Mouse (Mus musculus) MEL (cell line): ENCODE measurements at regions not wholly inside any gene's neighbourhood (a gene's known extent, or its start where the extent isn't known, plus 50 kb on each side); places are given as distances from the start of the nearest gene placed in this dataset.
"Not testable (repeated sequence)": the region's sequence is repeated elsewhere in the genome, so short reads cannot be mapped to it uniquely, and the experiment has no call there.

Source experiments
- DNase-seq: peaks from one replicate; pipeline ENCODE4 v3.0.0; 2011; ENCODE audit warnings: low read depth, low spot score
- H3K27ac ChIP-seq: 2 replicates; pipeline ENCODE4 v1.5.1; 2012; ENCODE audit warnings: low read depth, mild to moderate bottlenecking, control low read depth, low read length, moderate library complexity; ENCODE audit not compliant: control insufficient read depth
- H3K27me3 ChIP-seq, 2 experiments: fragments of 150-350 bp in 1 of 2; sonication (generic) in 1 of 2; 2 replicates each; pipeline ENCODE4 v1.6.1; 2012; ENCODE audit warnings: low read length in 2 of 2, mild to moderate bottlenecking in 2 of 2, improper control_type of control experiment in 1 of 2, moderate library complexity in 1 of 2; ENCODE audit not compliant: insufficient read depth in 2 of 2, control insufficient read depth in 1 of 2
- H3K36me3 ChIP-seq, 2 experiments: 2 replicates each; pipeline ENCODE4 v1.6.1; 2012 to 2014; ENCODE audit warnings: low read length in 2 of 2, improper control_type of control experiment in 1 of 2, inconsistent platforms in 1 of 2, mild to moderate bottlenecking in 1 of 2; ENCODE audit not compliant: insufficient read depth in 2 of 2, control insufficient read depth in 1 of 2
- H3K4me1 ChIP-seq, 2 experiments: fragments of 150-350 bp in 1 of 2; sonication (generic) in 1 of 2; 2 replicates each; pipeline ENCODE4 v1.6.1; 2012; ENCODE audit warnings: low read length in 2 of 2, improper control_type of control experiment in 1 of 2, mild to moderate bottlenecking in 1 of 2; ENCODE audit not compliant: insufficient read depth in 2 of 2, control insufficient read depth in 1 of 2
- H3K4me3 ChIP-seq, 2 experiments: fragments of 150-350 bp in 1 of 2; sonication (generic) in 1 of 2; 2 replicates each; pipeline ENCODE4 v1.5.1; 2012; ENCODE audit warnings: low read depth in 2 of 2, low read length in 2 of 2, mild to moderate bottlenecking in 2 of 2, moderate library complexity in 2 of 2, control low read depth in 1 of 2, improper control_type of control experiment in 1 of 2; ENCODE audit not compliant: control insufficient read depth in 1 of 2, insufficient read depth in 1 of 2
- H3K79me2 ChIP-seq: 2 replicates; pipeline ENCODE4 v1.6.1; 2012; ENCODE audit warnings: mild to moderate bottlenecking, low read length, moderate library complexity; ENCODE audit not compliant: control insufficient read depth, poor library complexity, insufficient read depth
- H3K9ac ChIP-seq: 2 replicates; pipeline ENCODE4 v1.6.1; 2012; ENCODE audit warnings: low read depth, mild to moderate bottlenecking, control low read depth, low read length, moderate library complexity; ENCODE audit not compliant: control insufficient read depth, poor library complexity, severe bottlenecking
- H3K9me3 ChIP-seq: fragments of 150-350 bp; sonication (generic); replicated peaks from 2 replicates; pipeline ENCODE4 v1.6.1; 2012; ENCODE audit warnings: mild to moderate bottlenecking, low read length, improper control_type of control experiment, moderate library complexity; ENCODE audit not compliant: insufficient read depth
- BHLHE40 ChIP-seq: IDR thresholded peaks from 2 replicates; pipeline ENCODE4 v1.6.1; 2012; ENCODE audit warnings: low read depth, mild to moderate bottlenecking, inconsistent platforms, low read length, improper control_type of control experiment, borderline replicate concordance
- GATA1 ChIP-seq: IDR thresholded peaks from 2 replicates; pipeline ENCODE4 v1.6.1; 2011; ENCODE audit warnings: low read depth, low read length, improper control_type of control experiment
- JUND ChIP-seq: IDR thresholded peaks from 2 replicates; pipeline ENCODE4 v1.6.1; 2011; ENCODE audit warnings: low read depth, mild to moderate bottlenecking, improper control_type of control experiment, low read length
- MEF2A ChIP-seq: IDR thresholded peaks from 2 replicates; pipeline ENCODE4 v1.6.1; 2014; ENCODE audit warnings: low read depth, mild to moderate bottlenecking, inconsistent platforms, low read length, improper control_type of control experiment; ENCODE audit not compliant: poor library complexity, insufficient replicate concordance, severe bottlenecking; ENCODE audit errors: extremely low read depth
- MXI1 ChIP-seq: IDR thresholded peaks from 2 replicates; pipeline ENCODE4 v1.6.1; 2011; ENCODE audit warnings: mild to moderate bottlenecking, low read depth, low read length, improper control_type of control experiment
- MYB ChIP-seq: IDR thresholded peaks from 2 replicates; pipeline ENCODE4 v1.6.1; 2011; ENCODE audit warnings: mild to moderate bottlenecking, low read depth, low read length, improper control_type of control experiment
- MYC ChIP-seq: IDR thresholded peaks from 2 replicates; pipeline ENCODE4 v1.6.1; 2011; ENCODE audit warnings: low read depth, mild to moderate bottlenecking, low read length, improper control_type of control experiment, moderate library complexity
- POLR2A ChIP-seq, 2 experiments: IDR thresholded peaks; 2 replicates each; pipeline ENCODE4 v1.6.1; 2011 to 2012; ENCODE audit warnings: low read length in 2 of 2, mild to moderate bottlenecking in 2 of 2, control low read depth in 1 of 2, improper control_type of control experiment in 1 of 2, low read depth in 1 of 2, moderate library complexity in 1 of 2; ENCODE audit not compliant: control insufficient read depth in 1 of 2, insufficient read depth in 1 of 2, poor library complexity in 1 of 2
- POLR2AphosphoS5 ChIP-seq: IDR thresholded peaks from 2 replicates; pipeline ENCODE4 v1.6.1; 2012; ENCODE audit warnings: low read depth, borderline replicate concordance, mild to moderate bottlenecking, inconsistent platforms, low read length, moderate library complexity, mixed read lengths
- SMC3 ChIP-seq: IDR thresholded peaks from 2 replicates; pipeline ENCODE4 v1.6.1; 2011; ENCODE audit warnings: low read depth, low read length, improper control_type of control experiment
- TAL1 ChIP-seq: IDR thresholded peaks from 2 replicates; pipeline ENCODE4 v1.6.1; 2012; ENCODE audit warnings: mild to moderate bottlenecking, inconsistent platforms, low read length, moderate library complexity, mixed read lengths
- USF2 ChIP-seq, 2 experiments: IDR thresholded peaks; 2 replicates each; pipeline ENCODE4 v1.6.1; 2011 to 2012; ENCODE audit warnings: improper control_type of control experiment in 2 of 2, low read length in 2 of 2, borderline replicate concordance in 1 of 2, inconsistent platforms in 1 of 2, low read depth in 1 of 2, mild to moderate bottlenecking in 1 of 2; ENCODE audit not compliant: insufficient read depth in 1 of 2
- ZMIZ1 ChIP-seq: IDR thresholded peaks from 2 replicates; pipeline ENCODE4 v1.6.1; 2012; ENCODE audit warnings: low read depth, mild to moderate bottlenecking, inconsistent platforms, low read length, improper control_type of control experiment, moderate library complexity
- ZNF384 ChIP-seq: IDR thresholded peaks from 2 replicates; pipeline ENCODE4 v1.6.1; 2012; ENCODE audit warnings: low read depth, mild to moderate bottlenecking, inconsistent platforms, low read length, improper control_type of control experiment

- no peaks in the 10 kb centered on the region for H3K79me2 ChIP-seq
- no peak overlapping the region for H3K9ac ChIP-seq
- no peak for TF ChIP-seq JUND
- peaks cover 2 to 4% of the 10 kb centered on the region in 2 experiments for H3K27me3 ChIP-seq
- H3K4me1 ChIP-seq = no peaks in the 10 kb centered on the region
- no peaks in the 10 kb centered on the region for H3K9me3 ChIP-seq
- no peaks in the 10 kb centered on the region for H3K36me3 ChIP-seq
- H3K4me3 ChIP-seq = no peak overlapping the region
- no peak for DNase-seq
- H3K27ac ChIP-seq = no peak overlapping the region
Observed at GRCm38 (mm10) chr2:3864872-3865271, 152.6 kb upstream of the Frmd4a start.

- H3K9me3 ChIP-seq, H3K4me1 ChIP-seq, H3K27me3 ChIP-seq, H3K36me3 ChIP-seq, DNase-seq, H3K9ac ChIP-seq, H3K4me3 ChIP-seq, H3K27ac ChIP-seq, H3K79me2 ChIP-seq: not testable (repeated sequence)
Observed at GRCm38 (mm10) chr2:3866736-3867135, 150.8 kb upstream of the Frmd4a start.

- Histone ChIP-seq H3K36me3 (no peaks in the 10 kb centered on the region), H3K9me3 (no peaks in the 10 kb centered on the region), H3K4me1 (no peaks in the 10 kb centered on the region), H3K4me3 (no peak overlapping the region)
- DNase-seq = no peak
- TF ChIP-seq TAL1 (no peak), GATA1 (no peak), SMC3 (no peak), MXI1 (no peak), POLR2AphosphoS5 (no peak), ZNF384 (no peak), BHLHE40 (no peak), MEF2A (no peak), MYB (no peak), USF2 (IDR thresholded peaks at IDR 0.05; ENCODE audit: borderline replicate concordance in 1 of 2, insufficient read depth in 1 of 2, low read depth in 1 of 2, low read length in 2 of 2) (no peak), MYC (no peak), ZMIZ1 (no peak), POLR2A (IDR thresholded peaks at IDR 0.05; ENCODE audit: control insufficient read depth in 1 of 2, insufficient read depth in 1 of 2, low read depth in 1 of 2, low read length in 2 of 2, poor library complexity in 1 of 2) (no peak)
- TF ChIP-seq, all 39 proteins: peak for 0
- H3K27ac ChIP-seq = no peak overlapping the region
- H3K79me2 ChIP-seq = no peaks in the 10 kb centered on the region
- peaks cover 2 to 4% of the 10 kb centered on the region in 2 experiments for H3K27me3 ChIP-seq
- H3K9ac ChIP-seq = no peak overlapping the region
Observed at GRCm38 (mm10) chr2:3869701-3870100, 147.8 kb upstream of the Frmd4a start.
